24 mouse cellular contexts compared by ENCODE assay signal in the genomic region with DNA sequence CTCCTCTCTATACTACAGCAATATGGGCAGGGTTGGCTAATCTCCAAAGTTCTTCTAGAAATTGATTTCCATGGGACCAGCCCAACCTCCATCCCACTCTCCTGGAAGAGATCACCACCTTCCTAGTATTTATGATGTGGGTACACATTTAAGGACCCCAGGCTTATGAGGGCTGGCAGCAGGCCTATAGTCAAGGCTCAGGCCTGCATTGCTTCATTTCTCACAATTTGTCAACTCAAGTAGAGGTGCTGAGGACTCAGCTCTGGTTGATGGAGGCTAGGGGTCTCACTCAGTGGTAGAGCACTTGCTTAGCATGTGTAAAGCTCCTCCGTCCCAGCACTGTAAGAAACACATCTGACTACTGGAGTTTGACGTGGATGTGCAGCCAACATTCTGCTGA. TPM values are rescaled to one million over a fixed set of nuclear protein-coding genes. Genes with fewer than 3 reads are reported as not detected.
DNase-seq lines count a peak whose midpoint lies in the region; ATAC-seq lines count a peak whose summit lies in the region.
"Had no signal": no experiment of that assay in that cellular context is flagged by ENCODE, and none has a peak within 500 bp of the region (broad histone marks: within the 10 kb centered on the region; RNA-seq: fewer than 3 reads in every experiment).

No protein-coding gene starts in this region.

- no peak overlapping the region for H3K4me3 ChIP-seq in heart, embryonic 10.5 days
- peak overlapping the region; percentile 21 for H3K4me3 ChIP-seq in megakaryocyte, embryonic 14.5 days (replicated peaks)

- H3K27me3 ChIP-seq in heart, embryonic 10.5 days (ENCODE audit: insufficient read depth, poor library complexity, severe bottlenecking): no peaks in the 10 kb centered on the region
- no peaks in the 10 kb centered on the region for H3K27me3 ChIP-seq in megakaryocyte, embryonic 14.5 days (replicated peaks)
- H3K27me3 ChIP-seq: CH12.LX, Patski had no signal

- no peaks in the 10 kb centered on the region for H3K4me1 ChIP-seq in heart, embryonic 10.5 days
- H3K4me1 ChIP-seq in megakaryocyte, embryonic 14.5 days: peaks cover 83% of the 10 kb centered on the region

- no peaks in the 10 kb centered on the region for H3K9me3 ChIP-seq in heart, embryonic 10.5 days
- H3K9me3 ChIP-seq in megakaryocyte, embryonic 14.5 days: peaks cover 39% of the 10 kb centered on the region
- H3K9me3 ChIP-seq: G1E had no signal

- peak; percentile 77 for DNase-seq in heart, adult 11 months
- DNase-seq in heart, postnatal 25 days (ENCODE audit: low spot score): no peak
- DNase-seq in heart, embryonic 10.5 days (ENCODE audit: low spot score): peak; percentile 55
- no peak for DNase-seq in heart, postnatal 36 days
- DNase-seq: adrenal gland, adult 2 months; adrenal gland, adult 8-10 months; adrenal gland, postnatal 10 days; adrenal gland, postnatal 14 days; adrenal gland, postnatal 25 days; adrenal gland, postnatal 36 days; B cell, adult 2 months; cerebellum, adult 11 months; cerebellum, adult 11-12 months; cerebellum, adult 18-20 months had no signal

- 87% methylated on average over 2 of the region's 2 CpGs for WGBS in heart, embryonic 10.5 days

- H3K36me3 ChIP-seq in heart, embryonic 10.5 days: no peaks in the 10 kb centered on the region
- peaks cover 51% of the 10 kb centered on the region for H3K36me3 ChIP-seq in megakaryocyte, embryonic 14.5 days (replicated peaks; ENCODE audit: low read length)
- H3K36me3 ChIP-seq: G1E had no signal

- H3K27ac ChIP-seq in heart, embryonic 10.5 days: no peak overlapping the region

- intact Hi-C loops in heart, postnatal 25 days (cut with DNase I): no loop called here
- intact Hi-C loops in heart, postnatal 36 days (cut with DNase I): loop anchor here (2.0 to 5.0 kb wide), 3 partner anchors 45 to 132 kb away; no protein-coding TSS in a partner anchor

- ATAC-seq in megakaryocyte, adult 5-6 weeks (ENCODE audit: poor library complexity, severe bottlenecking): no peak
- ATAC-seq: activated CD4-positive, CD25-positive, alpha-beta regulatory T cell, adult 4 months; CD4-positive, CD25-positive, alpha-beta regulatory T cell, adult 4 months; Patski had no signal

RNA-seq across cellular contexts. Expression of a gene that starts 27.6 kb away (rescaled TPM):
- under 1 TPM in 1 of 2 experiments, not detected in 1; 0.31 TPM for total RNA-seq in heart, postnatal 25 days (2021)
- 0.11 and 1.9 TPM in 2 replicates for polyA plus RNA-seq in heart, embryonic 10.5 days (2016; fragmentation: Nextera tagmentation; extraction: Ambion mirVana)
- not detected for total RNA-seq in heart, postnatal 36 days (2021)
- not detected in 2 replicates for polyA plus RNA-seq in megakaryocyte, embryonic 14.5 days (2012; ENCODE audit: insufficient read depth, low replicate concordance)
- 0.36 TPM in 1 of 2 replicates, not detected in the other for total RNA-seq in megakaryocyte, adult 5-6 weeks (2015)
- not detected in 2 replicates for total RNA-seq in megakaryocyte, adult 5-6 weeks (2017)
- total RNA-seq: adrenal gland, adult 18-20 months; adrenal gland, postnatal 25 days; MEL had no signal
- polyA plus RNA-seq: C2C12; CD4-positive, CD25-positive, alpha-beta regulatory T cell, adult 4 months; G1E had no signal

Comparison
In these comparisons a context has a peak if more than half of its experiments do, and no peak if none do; other contexts are left out.
1. DNase-seq: peak in heart, adult 11 months (single experiment) and heart, embryonic 10.5 days (single experiment); none in heart, postnatal 25 days (single experiment) and heart, postnatal 36 days (0 of 2).